Mouse (Mus musculus) hindbrain, embryonic 16.5 days (tissue): Measurements from ENCODE around the gene Celf6. TPM values are rescaled to one million over a fixed set of nuclear protein-coding genes. Genes with fewer than 3 reads are reported as not detected.

Experiments used
- ATAC-seq: fragments of 200-750 bp; cut with Nextera tagmentation; 2 replicates; pipeline ENCODE4 v1.8.0; 2017; ENCODE audit warnings: moderate TSS enrichment, moderate library complexity
- H3K27ac ChIP-seq: fragments of 300-500 bp; sonication (generic); 2 replicates; pipeline ENCODE4 v1.5.1; 2014; ENCODE audit warnings: low read depth, mild to moderate bottlenecking, control low read depth, low read length, moderate library complexity
- H3K27me3 ChIP-seq: fragments of 300-500 bp; sonication (generic); replicated peaks from 2 replicates; pipeline ENCODE4 v1.6.1; 2014; ENCODE audit warnings: low read length; ENCODE audit not compliant: control insufficient read depth, insufficient read depth
- H3K36me3 ChIP-seq: fragments of 300-500 bp; sonication (generic); 2 replicates; pipeline ENCODE4 v1.6.1; 2014; ENCODE audit warnings: mild to moderate bottlenecking, low read length, moderate library complexity, mixed read lengths; ENCODE audit not compliant: control insufficient read depth, insufficient read depth
- H3K4me1 ChIP-seq: fragments of 300-500 bp; sonication (generic); 2 replicates; pipeline ENCODE4 v1.6.1; 2014; ENCODE audit warnings: low read depth, low read length; ENCODE audit not compliant: control insufficient read depth, insufficient read depth
- H3K4me2 ChIP-seq: fragments of 300-500 bp; sonication (generic); 2 replicates; pipeline ENCODE4 v1.6.1; 2014; ENCODE audit warnings: mild to moderate bottlenecking, low read length, control low read depth, moderate library complexity
- H3K4me3 ChIP-seq: fragments of 300-500 bp; sonication (generic); 2 replicates; pipeline ENCODE4 v1.5.1; 2014; ENCODE audit warnings: mild to moderate bottlenecking, low read length, control low read depth, moderate library complexity
- H3K9ac ChIP-seq: fragments of 300-500 bp; sonication (generic); 2 replicates; pipeline ENCODE4 v1.6.1; 2014; ENCODE audit warnings: low read depth, mild to moderate bottlenecking, control low read depth, low read length, moderate library complexity
- H3K9me3 ChIP-seq: fragments of 300-500 bp; sonication (generic); 2 replicates; pipeline ENCODE4 v1.6.1; 2014; ENCODE audit warnings: mild to moderate bottlenecking, low read length, moderate library complexity; ENCODE audit not compliant: control insufficient read depth
- WGBS: fragments of 180-500 bp; shearing (Covaris S2); extraction: QIAGEN DNeasy Blood & Tissue Kit; methylation state at CpG from one replicate; pipeline ENCODE4 v1.1.7; 2014; 5-methylcytosine and 5-hydroxymethylcytosine counted together
- polyA plus RNA-seq: library from polyadenylated mRNA; unstranded; fragments of >200 nt; fragmentation: Nextera tagmentation; extraction: Ambion mirVana; gene quantifications from 2 replicates; pipeline ENCODE4 v1.2.1, GENCODE M21; 2015

Celf6 gene
- polyA plus RNA-seq, 1 experiment from 2014 or later, result 52.6 TPM

- Histone ChIP-seq H3K9ac (no peak overlapping the region), H3K36me3 (no peaks in the 10 kb centered on the region; the same call in 1 of the 2 replicates), H3K27me3 (no peaks in the 10 kb centered on the region), H3K4me2 (no peak overlapping the region), H3K4me1 (no peaks in the 10 kb centered on the region), H3K27ac (no peak overlapping the region), H3K4me3 (no peak overlapping the region), H3K9me3 (no peaks in the 10 kb centered on the region)
- ATAC-seq, result no peak
- 93% methylated on average over 2 of the region's 2 CpGs for WGBS
Observed at GRCm38 (mm10) chr9:59610950-59611349, 33.2 kb downstream of the Celf6 start.

GRCm38 (mm10) chr9:59615797-59616196 is 38.1 kb downstream of the Celf6 start:
- Histone ChIP-seq H3K9ac (no peak overlapping the region), H3K9me3 (no peaks in the 10 kb centered on the region)

GRCm38 (mm10) chr9:59616622-59617306 is 39.0 kb downstream of the Celf6 start, which contains the start of gene Parp6:
Gene Parp6 (plus strand): TSS chr9:59617284.
- Histone ChIP-seq H3K4me1 (peaks cover 18% of the 10 kb centered on the region), H3K9me3 (no peaks in the 10 kb centered on the region), H3K36me3 (no peaks in the 10 kb centered on the region), H3K27ac (peak within 1 kb of the TSS; percentile 90), H3K9ac (peak within 1 kb of the TSS; percentile 82), H3K4me2 (peak within 1 kb of the TSS; percentile 76), H3K27me3 (no peaks in the 10 kb centered on the region), H3K4me3 (peak within 1 kb of the TSS; percentile 65)
- whole genome bisulfite sequencing, result under 1% methylated on average over 34 of the region's 36 CpGs
- peak; percentile 98 for ATAC-seq

More at GRCm38 (mm10) chr9:59615797-59616196, 38.1 kb downstream of the Celf6 start:
- no peak for ATAC-seq
- Histone ChIP-seq H3K36me3 (no peaks in the 10 kb centered on the region), H3K4me1 (peaks cover 18% of the 10 kb centered on the region), H3K27ac (no peak overlapping the region), H3K27me3 (no peaks in the 10 kb centered on the region), H3K4me2 (no peak overlapping the region), H3K4me3 (no peak overlapping the region)
- 86% methylated on average over 2 of the region's 2 CpGs for WGBS

GRCm38 (mm10) chr9:59617307-59617973 is 39.7 kb downstream of the Celf6 start:
- Histone ChIP-seq H3K9ac (peak overlapping the region; percentile 82), H3K4me1 (peaks cover 18% of the 10 kb centered on the region), H3K27me3 (no peaks in the 10 kb centered on the region), H3K4me3 (peak overlapping the region; percentile 65), H3K36me3 (no peaks in the 10 kb centered on the region), H3K4me2 (peak overlapping the region; percentile 76), H3K27ac (peak overlapping the region; percentile 90), H3K9me3 (no peaks in the 10 kb centered on the region)
- ATAC-seq, result no peak
- WGBS, result under 1% methylated on average over 43 of the region's 58 CpGs

- H3K36me3 ChIP-seq, result peaks cover 49% of the 10 kb centered on the region
- WGBS, result 87% methylated on average over 1 of the region's 1 CpGs
- ATAC-seq, result no peak
Observed at GRCm38 (mm10) chr9:59638372-59638771, 60.7 kb downstream of the Celf6 start.

GRCm38 (mm10) chr9:59639936-59640335 is 62.2 kb downstream of the Celf6 start:
- 90% methylated on average over 4 of the region's 4 CpGs for WGBS

More at GRCm38 (mm10) chr9:59638372-59638771, 60.7 kb downstream of the Celf6 start:
- Histone ChIP-seq H3K4me2 (no peak overlapping the region), H3K9me3 (no peaks in the 10 kb centered on the region), H3K4me3 (no peak overlapping the region), H3K9ac (no peak overlapping the region), H3K4me1 (no peaks in the 10 kb centered on the region), H3K27me3 (no peaks in the 10 kb centered on the region), H3K27ac (no peak overlapping the region)

GRCm38 (mm10) chr9:59641320-59641719 is 63.6 kb downstream of the Celf6 start:
- Histone ChIP-seq H3K4me2 (no peak overlapping the region), H3K4me1 (no peaks in the 10 kb centered on the region), H3K27me3 (no peaks in the 10 kb centered on the region), H3K36me3 (peaks cover 32% of the 10 kb centered on the region), H3K9me3 (no peaks in the 10 kb centered on the region), H3K4me3 (no peak overlapping the region), H3K27ac (no peak overlapping the region), H3K9ac (no peak overlapping the region)
- ATAC-seq, result no peak
- 86% methylated on average over 2 of the region's 2 CpGs for WGBS

More at GRCm38 (mm10) chr9:59639936-59640335, 62.2 kb downstream of the Celf6 start:
- no peak overlapping the region for H3K9ac ChIP-seq
- H3K4me1 ChIP-seq, result no peaks in the 10 kb centered on the region
- no peak overlapping the region for H3K27ac ChIP-seq
- no peak overlapping the region for H3K4me3 ChIP-seq
- no peak for ATAC-seq
- peaks cover 40% of the 10 kb centered on the region for H3K36me3 ChIP-seq
- H3K4me2 ChIP-seq, result no peak overlapping the region
- H3K27me3 ChIP-seq, result no peaks in the 10 kb centered on the region
- no peaks in the 10 kb centered on the region for H3K9me3 ChIP-seq

- Histone ChIP-seq H3K36me3 (peaks cover 22% of the 10 kb centered on the region), H3K4me1 (no peaks in the 10 kb centered on the region), H3K27ac (no peak overlapping the region), H3K9ac (no peak overlapping the region), H3K4me3 (no peak overlapping the region), H3K9me3 (no peaks in the 10 kb centered on the region), H3K4me2 (no peak overlapping the region), H3K27me3 (no peaks in the 10 kb centered on the region)
- WGBS, result 96% methylated on average over 4 of the region's 4 CpGs
- ATAC-seq, result no peak
Observed at GRCm38 (mm10) chr9:59649911-59650310, 72.2 kb downstream of the Celf6 start.

- no peak overlapping the region for H3K4me2 ChIP-seq
- ATAC-seq, result no peak
- no peaks in the 10 kb centered on the region for H3K9me3 ChIP-seq
- H3K4me3 ChIP-seq, result no peak overlapping the region
- H3K9ac ChIP-seq, result no peak overlapping the region
- H3K27ac ChIP-seq, result no peak overlapping the region
- WGBS, result 30% methylated on average over 3 of the region's 3 CpGs
- peaks cover 21% of the 10 kb centered on the region for H3K36me3 ChIP-seq
- no peaks in the 10 kb centered on the region; the same call in 1 of the 2 replicates for H3K4me1 ChIP-seq
- H3K27me3 ChIP-seq, result no peaks in the 10 kb centered on the region
Observed at GRCm38 (mm10) chr9:59653371-59653770, 75.7 kb downstream of the Celf6 start.
